Mouse (Mus musculus): ENCODE measurements around the gene Ubash3b. TPM values are rescaled to one million over a fixed set of nuclear protein-coding genes. Genes with fewer than 3 reads are reported as not detected.

The Ubash3b gene
- polyA plus RNA-seq, 1 experiment, result 2.9 TPM

DNA sequence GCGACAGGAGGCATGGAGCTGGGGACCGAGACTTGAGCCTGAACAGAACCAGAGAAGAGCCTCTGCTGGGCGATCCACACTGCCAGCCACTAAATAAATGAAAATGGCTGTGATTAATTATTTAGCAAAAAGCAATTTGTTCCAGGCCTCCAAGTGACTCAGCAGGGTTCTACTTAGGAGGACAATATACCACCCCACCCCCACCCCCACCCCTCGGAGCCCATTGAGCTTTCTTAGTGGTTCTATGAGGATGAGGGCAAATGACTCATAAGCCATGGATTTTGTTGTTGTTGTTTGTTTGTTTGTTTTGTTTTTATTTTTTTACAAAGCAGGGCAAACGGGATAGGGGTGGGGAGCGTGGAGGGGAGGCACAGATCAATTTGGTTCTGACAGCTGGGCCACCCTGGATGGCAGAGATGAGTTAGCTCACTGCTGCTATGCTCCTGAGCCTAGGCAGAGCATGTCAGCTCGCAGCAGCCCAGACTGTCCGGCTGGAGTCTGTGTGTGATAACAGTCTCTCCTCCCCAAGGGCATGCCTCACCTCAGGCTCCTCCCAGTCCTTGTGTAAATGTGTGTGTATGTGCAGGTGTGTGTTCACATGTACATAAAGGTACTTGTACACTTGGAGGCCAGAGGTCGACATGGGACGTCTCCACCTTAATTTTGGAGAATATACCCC is 31.6 kb downstream of the Ubash3b start:
- H3K4me1 ChIP-seq (ENCODE audit: control insufficient read depth, insufficient read depth, low read length), result no peaks in the 10 kb centered on the region
- no peak overlapping the region for H3K4me3 ChIP-seq (ENCODE audit: low read depth, low read length)
- no peak overlapping the region for H3K9ac ChIP-seq (ENCODE audit: low read depth, poor library complexity, severe bottlenecking)
- H3K27me3 ChIP-seq (ENCODE audit: control insufficient read depth, insufficient read depth, low read length, poor library complexity, severe bottlenecking), result no peaks in the 10 kb centered on the region
- H3K36me3 ChIP-seq (ENCODE audit: control insufficient read depth, insufficient read depth, low read length, poor library complexity, severe bottlenecking), result no peaks in the 10 kb centered on the region
- H3K9me3 ChIP-seq (replicated peaks; ENCODE audit: control insufficient read depth, insufficient read depth, low read length, poor library complexity, severe bottlenecking), result no peaks in the 10 kb centered on the region
- H3K27ac ChIP-seq (ENCODE audit: insufficient read depth, low read length), result no peak overlapping the region
- TF ChIP-seq EP300 (IDR thresholded peaks at IDR 0.05; ENCODE audit: insufficient read depth, low read depth, low read length), result no peak
- no peak for TF ChIP-seq CTCF (IDR thresholded peaks at IDR 0.05; ENCODE audit: low read depth, low read length)
- TF ChIP-seq POLR2A (IDR thresholded peaks at IDR 0.05; ENCODE audit: insufficient read depth, low read length), result no peak

- TF ChIP-seq EP300 (IDR thresholded peaks at IDR 0.05; ENCODE audit: insufficient read depth, low read depth, low read length), result no peak
- TF ChIP-seq POLR2A (IDR thresholded peaks at IDR 0.05; ENCODE audit: insufficient read depth, low read length), result no peak
- no peak for TF ChIP-seq CTCF (IDR thresholded peaks at IDR 0.05; ENCODE audit: low read depth, low read length)
These were observed 32.2 kb downstream of the Ubash3b start for GRCm38 (mm10) chr9:41129273-41129672.

DNA sequence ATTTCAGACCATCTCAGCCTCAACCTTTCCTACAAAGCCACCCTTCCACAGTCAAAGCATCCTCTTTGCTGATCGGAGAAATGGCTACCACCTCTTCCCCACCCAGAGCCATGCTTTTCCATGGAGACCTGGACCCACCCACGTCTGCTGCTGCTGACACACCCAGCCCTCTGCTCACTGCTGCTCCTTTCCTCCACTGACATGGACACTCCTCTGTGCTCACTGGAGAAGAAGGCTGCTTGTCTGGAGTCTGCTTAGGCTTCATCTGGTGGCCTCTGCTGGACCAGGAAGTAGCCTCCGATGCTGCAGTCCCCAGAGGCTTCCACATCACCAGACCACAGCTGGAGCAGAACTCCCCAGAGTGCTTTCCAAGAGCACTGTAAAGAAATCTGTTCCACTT is 34.8 kb downstream of the Ubash3b start:
- TF ChIP-seq CTCF (IDR thresholded peaks at IDR 0.05; ENCODE audit: low read depth, low read length) (no peak), POLR2A (IDR thresholded peaks at IDR 0.05; ENCODE audit: insufficient read depth, low read length) (no peak), EP300 (IDR thresholded peaks at IDR 0.05; ENCODE audit: insufficient read depth, low read depth, low read length) (no peak)
- no peaks in the 10 kb centered on the region for H3K36me3 ChIP-seq (ENCODE audit: control insufficient read depth, insufficient read depth, low read length, poor library complexity, severe bottlenecking)
- H3K4me3 ChIP-seq (ENCODE audit: low read depth, low read length), result no peak overlapping the region

More at GRCm38 (mm10) chr9:41129273-41129672, 32.2 kb downstream of the Ubash3b start:
- Histone ChIP-seq H3K27ac (ENCODE audit: insufficient read depth, low read length) (no peak overlapping the region), H3K36me3 (ENCODE audit: control insufficient read depth, insufficient read depth, low read length, poor library complexity, severe bottlenecking) (no peaks in the 10 kb centered on the region), H3K9me3 (replicated peaks; ENCODE audit: control insufficient read depth, insufficient read depth, low read length, poor library complexity, severe bottlenecking) (no peaks in the 10 kb centered on the region), H3K4me3 (ENCODE audit: low read depth, low read length) (no peak overlapping the region), H3K9ac (ENCODE audit: low read depth, poor library complexity, severe bottlenecking) (no peak overlapping the region), H3K4me1 (ENCODE audit: control insufficient read depth, insufficient read depth, low read length) (no peaks in the 10 kb centered on the region), H3K27me3 (ENCODE audit: control insufficient read depth, insufficient read depth, low read length, poor library complexity, severe bottlenecking) (no peaks in the 10 kb centered on the region)

GRCm38 (mm10) chr9:41124305-41124704 is 37.2 kb downstream of the Ubash3b start:
- no peak overlapping the region for H3K27ac ChIP-seq (ENCODE audit: insufficient read depth, low read length)

More for the DNA sequence above, 34.8 kb downstream of the Ubash3b start:
- H3K9ac ChIP-seq (ENCODE audit: low read depth, poor library complexity, severe bottlenecking), result no peak overlapping the region
- no peaks in the 10 kb centered on the region for H3K9me3 ChIP-seq (replicated peaks; ENCODE audit: control insufficient read depth, insufficient read depth, low read length, poor library complexity, severe bottlenecking)
- no peaks in the 10 kb centered on the region for H3K27me3 ChIP-seq (ENCODE audit: control insufficient read depth, insufficient read depth, low read length, poor library complexity, severe bottlenecking)
- H3K27ac ChIP-seq (ENCODE audit: insufficient read depth, low read length), result no peak overlapping the region
- no peaks in the 10 kb centered on the region for H3K4me1 ChIP-seq (ENCODE audit: control insufficient read depth, insufficient read depth, low read length)

GRCm38 (mm10) chr9:41122390-41123110 is 38.9 kb downstream of the Ubash3b start:
- Histone ChIP-seq H3K27ac (ENCODE audit: insufficient read depth, low read length) (no peak overlapping the region), H3K4me3 (ENCODE audit: low read depth, low read length) (no peak overlapping the region), H3K4me1 (ENCODE audit: control insufficient read depth, insufficient read depth, low read length) (no peaks in the 10 kb centered on the region), H3K27me3 (ENCODE audit: control insufficient read depth, insufficient read depth, low read length, poor library complexity, severe bottlenecking) (no peaks in the 10 kb centered on the region), H3K36me3 (ENCODE audit: control insufficient read depth, insufficient read depth, low read length, poor library complexity, severe bottlenecking) (no peaks in the 10 kb centered on the region), H3K9ac (ENCODE audit: low read depth, poor library complexity, severe bottlenecking) (no peak overlapping the region), H3K9me3 (replicated peaks; ENCODE audit: control insufficient read depth, insufficient read depth, low read length, poor library complexity, severe bottlenecking) (no peaks in the 10 kb centered on the region)
- TF ChIP-seq EP300 (IDR thresholded peaks at IDR 0.05; ENCODE audit: insufficient read depth, low read depth, low read length), result no peak
- TF ChIP-seq CTCF (IDR thresholded peaks at IDR 0.05; ENCODE audit: low read depth, low read length), result no peak
- no peak for TF ChIP-seq POLR2A (IDR thresholded peaks at IDR 0.05; ENCODE audit: insufficient read depth, low read length)

More at GRCm38 (mm10) chr9:41124305-41124704, 37.2 kb downstream of the Ubash3b start:
- H3K36me3 ChIP-seq (ENCODE audit: control insufficient read depth, insufficient read depth, low read length, poor library complexity, severe bottlenecking), result no peaks in the 10 kb centered on the region
- no peaks in the 10 kb centered on the region for H3K27me3 ChIP-seq (ENCODE audit: control insufficient read depth, insufficient read depth, low read length, poor library complexity, severe bottlenecking)
- H3K9ac ChIP-seq (ENCODE audit: low read depth, poor library complexity, severe bottlenecking), result no peak overlapping the region
- no peak overlapping the region for H3K4me3 ChIP-seq (ENCODE audit: low read depth, low read length)
- no peaks in the 10 kb centered on the region for H3K4me1 ChIP-seq (ENCODE audit: control insufficient read depth, insufficient read depth, low read length)
- TF ChIP-seq CTCF (IDR thresholded peaks at IDR 0.05; ENCODE audit: low read depth, low read length), result no peak
- TF ChIP-seq EP300 (IDR thresholded peaks at IDR 0.05; ENCODE audit: insufficient read depth, low read depth, low read length), result no peak
- TF ChIP-seq POLR2A (IDR thresholded peaks at IDR 0.05; ENCODE audit: insufficient read depth, low read length), result no peak
- no peaks in the 10 kb centered on the region for H3K9me3 ChIP-seq (replicated peaks; ENCODE audit: control insufficient read depth, insufficient read depth, low read length, poor library complexity, severe bottlenecking)
